Mouse (Mus musculus) neural tube, embryonic 15.5 days (tissue): ENCODE measurements at regions not wholly inside any gene's neighbourhood (a gene's known extent, or its start where the extent isn't known, plus 50 kb on each side); places are given as distances from the start of the nearest gene placed in this dataset.
"Not testable (repeated sequence)": the region's sequence is repeated elsewhere in the genome, so short reads cannot be mapped to it uniquely, and the experiment has no call there.

Source experiments
- ATAC-seq: fragments of 200-750 bp; cut with Nextera tagmentation; 2 replicates; pipeline ENCODE4 v1.8.0; 2017; ENCODE audit warnings: mild to moderate bottlenecking, moderate TSS enrichment, moderate library complexity; ENCODE audit not compliant: low FRiP score
- H3K27ac ChIP-seq: fragments of 300-500 bp; sonication (generic); replicated peaks from 2 replicates; pipeline ENCODE4 v1.5.1; 2015; ENCODE audit warnings: mild to moderate bottlenecking, inconsistent platforms
- H3K27me3 ChIP-seq: fragments of 300-500 bp; sonication (generic); replicated peaks from 2 replicates; pipeline ENCODE4 v1.6.1; 2015; ENCODE audit warnings: inconsistent platforms
- H3K36me3 ChIP-seq: fragments of 300-500 bp; sonication (generic); 2 replicates; pipeline ENCODE4 v1.6.1; 2015; ENCODE audit warnings: inconsistent platforms
- H3K4me1 ChIP-seq: fragments of 300-500 bp; sonication (generic); 2 replicates; pipeline ENCODE4 v1.6.1; 2015; ENCODE audit warnings: inconsistent platforms
- H3K4me2 ChIP-seq: fragments of 300-500 bp; sonication (generic); 2 replicates; pipeline ENCODE4 v1.6.1; 2015; ENCODE audit warnings: inconsistent platforms, mild to moderate bottlenecking, moderate library complexity
- H3K4me3 ChIP-seq: fragments of 300-500 bp; sonication (generic); replicated peaks from 2 replicates; pipeline ENCODE4 v1.5.1; 2015; ENCODE audit warnings: mild to moderate bottlenecking, inconsistent platforms
- H3K9ac ChIP-seq: fragments of 300-500 bp; sonication (generic); replicated peaks from 2 replicates; pipeline ENCODE4 v1.6.1; 2015; ENCODE audit warnings: mild to moderate bottlenecking, inconsistent platforms
- H3K9me3 ChIP-seq: fragments of 300-500 bp; sonication (generic); replicated peaks from 2 replicates; pipeline ENCODE4 v1.6.1; 2016; ENCODE audit warnings: inconsistent platforms
- WGBS: fragments of 180-500 bp; shearing (Covaris S2); methylation state at CpG from one replicate; pipeline ENCODE4 v1.1.7; 2015; ENCODE audit warnings: mixed read lengths; 5-methylcytosine and 5-hydroxymethylcytosine counted together

DNA sequence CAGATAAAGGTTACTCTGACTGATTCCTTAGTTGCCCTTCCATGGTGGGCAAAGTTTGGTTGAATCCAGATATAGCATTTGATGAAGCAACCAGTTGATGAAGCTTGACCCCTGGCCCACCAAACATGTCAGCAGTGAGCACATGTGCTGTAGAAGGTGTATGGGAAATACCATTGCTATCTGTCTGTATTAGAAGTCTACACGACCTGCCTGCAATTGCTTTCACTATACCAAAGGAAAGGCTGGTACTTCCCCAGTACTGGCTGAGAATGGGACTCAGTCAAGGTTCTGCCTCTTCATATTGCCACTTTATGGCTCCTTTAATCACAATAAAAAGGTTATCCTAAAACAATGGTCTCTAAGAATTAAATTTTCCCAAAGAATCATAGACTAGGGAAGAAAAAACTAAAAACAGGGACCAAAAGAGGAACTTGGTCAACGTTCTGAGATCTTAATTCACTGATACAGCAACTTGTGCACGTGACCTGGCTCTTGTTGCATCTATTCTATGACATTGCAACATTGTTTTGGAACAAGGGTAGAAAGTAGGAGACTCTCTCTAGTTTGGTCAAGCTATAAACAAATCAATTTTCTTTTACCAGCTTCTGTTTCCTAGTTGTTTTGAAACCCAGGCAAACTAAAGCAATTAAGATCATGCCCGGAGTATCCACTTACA is 284.0 kb downstream of the Rapgef2 start:
- Histone ChIP-seq H3K4me3 (no peak overlapping the region), H3K4me1 (no peaks in the 10 kb centered on the region), H3K4me2 (no peak overlapping the region), H3K36me3 (no peaks in the 10 kb centered on the region), H3K27ac (no peak overlapping the region), H3K27me3 (no peaks in the 10 kb centered on the region), H3K9ac (no peak overlapping the region), H3K9me3 (no peaks in the 10 kb centered on the region)
- WGBS: 86% methylated on average over 4 of the region's 4 CpGs
- ATAC-seq: no peak

DNA sequence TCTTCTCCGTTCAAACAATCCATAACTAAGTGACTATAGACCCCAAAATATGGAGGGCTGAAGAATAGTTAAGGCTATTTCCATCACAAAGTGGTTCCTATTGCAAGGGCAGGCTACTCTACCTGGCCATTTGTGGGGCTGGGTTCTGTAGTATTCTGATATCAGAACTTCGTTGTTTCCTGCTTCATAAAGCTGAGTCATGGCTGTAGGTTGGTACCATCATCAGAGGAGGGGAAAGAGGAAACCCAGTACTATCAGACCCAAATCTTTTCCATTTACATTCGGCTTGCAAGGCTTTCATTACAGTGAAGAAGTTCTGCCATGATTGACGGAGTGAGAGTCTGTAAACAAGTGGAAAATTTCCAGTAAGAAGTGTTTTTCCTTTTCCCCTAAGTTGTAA is 284.6 kb downstream of the Rapgef2 start:
- Histone ChIP-seq H3K27ac (no peak overlapping the region), H3K36me3 (no peaks in the 10 kb centered on the region), H3K9ac (no peak overlapping the region), H3K27me3 (no peaks in the 10 kb centered on the region), H3K4me1 (no peaks in the 10 kb centered on the region), H3K4me3 (no peak overlapping the region), H3K4me2 (no peak overlapping the region), H3K9me3 (no peaks in the 10 kb centered on the region)
- no peak for ATAC-seq
- WGBS: 93% methylated on average over 4 of the region's 4 CpGs

- Histone ChIP-seq H3K9me3 (no peaks in the 10 kb centered on the region), H3K27me3 (no peaks in the 10 kb centered on the region), H3K36me3 (no peaks in the 10 kb centered on the region), H3K4me1 (no peaks in the 10 kb centered on the region), H3K9ac (no peak overlapping the region), H3K4me2 (no peak overlapping the region), H3K27ac (no peak overlapping the region), H3K4me3 (no peak overlapping the region)
- WGBS: 80% methylated on average over 2 of the region's 2 CpGs
- ATAC-seq: no peak
These were observed 286.0 kb downstream of the Rapgef2 start for GRCm38 (mm10) chr3:79000293-79000692.

DNA sequence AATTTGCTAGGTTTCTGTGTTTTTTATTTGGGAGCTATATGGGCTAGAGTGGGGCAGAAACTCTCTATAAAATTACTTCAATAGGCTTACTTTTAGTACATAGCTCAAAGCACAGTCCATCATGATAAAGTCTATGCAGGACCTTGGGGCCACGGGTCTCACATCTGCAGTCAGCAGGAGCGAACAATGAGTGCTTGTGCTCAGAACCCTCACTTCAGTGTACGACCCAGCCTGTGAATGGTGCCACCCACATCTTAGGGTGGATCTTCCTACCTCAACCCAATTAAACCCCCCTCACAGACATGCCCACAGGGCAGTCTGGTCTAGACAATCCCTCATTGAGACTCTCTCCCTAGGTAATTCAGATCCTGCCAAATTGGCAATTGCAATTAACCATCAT is 286.5 kb downstream of the Rapgef2 start:
- no peaks in the 10 kb centered on the region for H3K4me1 ChIP-seq
- H3K4me2 ChIP-seq: no peak overlapping the region
- H3K9me3 ChIP-seq: no peaks in the 10 kb centered on the region
- no peak overlapping the region for H3K9ac ChIP-seq
- no peaks in the 10 kb centered on the region for H3K36me3 ChIP-seq
- 80% methylated on average over 3 of the region's 3 CpGs for WGBS
- no peak overlapping the region for H3K4me3 ChIP-seq
- no peaks in the 10 kb centered on the region for H3K27me3 ChIP-seq
- H3K27ac ChIP-seq: no peak overlapping the region
- ATAC-seq: no peak

GRCm38 (mm10) chr3:78988120-78988519 is 298.2 kb downstream of the Rapgef2 start:
- Histone ChIP-seq H3K4me2 (no peak overlapping the region), H3K4me3 (no peak overlapping the region), H3K4me1 (no peaks in the 10 kb centered on the region), H3K9me3 (no peaks in the 10 kb centered on the region), H3K27ac (no peak overlapping the region), H3K27me3 (no peaks in the 10 kb centered on the region), H3K9ac (no peak overlapping the region), H3K36me3 (no peaks in the 10 kb centered on the region)
- ATAC-seq: peak; percentile 72; the same call in 1 of the 2 replicates
- 66% methylated on average over 2 of the region's 2 CpGs for WGBS

GRCm38 (mm10) chr3:78986726-78987125 is 299.6 kb downstream of the Rapgef2 start:
- WGBS: 82% methylated on average over 7 of the region's 7 CpGs
- no peaks in the 10 kb centered on the region for H3K9me3 ChIP-seq

DNA sequence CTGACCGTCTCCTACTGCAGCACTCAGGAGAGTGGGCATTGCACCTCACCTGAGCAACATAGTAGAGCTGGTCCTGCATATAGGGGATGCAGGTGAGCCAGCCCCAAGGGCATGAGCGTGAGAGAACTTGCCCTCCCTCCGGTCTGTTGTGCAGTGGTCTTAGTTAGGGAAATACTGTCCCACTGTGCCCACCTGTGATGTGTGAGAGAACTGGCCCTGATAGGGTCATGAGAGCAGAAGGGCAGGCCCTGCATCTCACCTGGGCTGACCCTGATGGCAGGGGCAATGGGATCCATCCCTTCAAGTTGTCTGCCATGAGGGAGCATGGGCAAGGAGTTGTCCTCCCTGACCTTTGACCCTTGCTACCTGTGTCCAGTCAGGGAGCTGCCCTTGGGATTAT is 305.3 kb downstream of the Rapgef2 start:
- WGBS: 89% methylated on average over 3 of the region's 3 CpGs
- Histone ChIP-seq H3K4me2 (no peak overlapping the region), H3K27me3 (no peaks in the 10 kb centered on the region), H3K4me3 (no peak overlapping the region), H3K9me3 (no peaks in the 10 kb centered on the region), H3K27ac (no peak overlapping the region), H3K4me1 (no peaks in the 10 kb centered on the region), H3K9ac (no peak overlapping the region), H3K36me3 (no peaks in the 10 kb centered on the region)
- ATAC-seq: no peak

More at GRCm38 (mm10) chr3:78986726-78987125, 299.6 kb downstream of the Rapgef2 start:
- H3K4me3 ChIP-seq: no peak overlapping the region
- H3K9ac ChIP-seq: no peak overlapping the region
- no peaks in the 10 kb centered on the region for H3K27me3 ChIP-seq
- no peaks in the 10 kb centered on the region for H3K4me1 ChIP-seq
- no peak overlapping the region for H3K4me2 ChIP-seq
- ATAC-seq: no peak
- no peak overlapping the region for H3K27ac ChIP-seq
- H3K36me3 ChIP-seq: no peaks in the 10 kb centered on the region

DNA sequence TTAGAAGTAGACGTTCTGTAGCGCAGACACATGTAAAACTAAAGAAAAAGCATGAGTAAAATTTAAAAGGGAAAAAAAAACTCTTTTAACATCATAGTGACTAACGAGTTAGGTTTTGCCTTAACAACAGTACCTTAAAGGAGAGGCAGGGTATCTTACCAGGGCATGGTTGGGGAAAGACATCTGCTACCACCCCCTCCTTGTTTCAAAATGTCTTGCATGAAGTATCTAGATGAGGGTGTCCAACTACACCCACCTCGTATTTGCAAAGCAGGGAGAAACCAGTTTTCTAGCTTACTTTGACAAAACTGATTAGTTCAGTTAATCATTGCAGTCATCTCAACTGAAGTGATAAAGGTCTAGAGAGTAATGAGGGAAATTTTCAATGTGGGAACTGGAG is 307.5 kb downstream of the Rapgef2 start:
- Histone ChIP-seq H3K4me1 (no peaks in the 10 kb centered on the region), H3K4me2 (no peak overlapping the region), H3K27me3 (no peaks in the 10 kb centered on the region), H3K27ac (no peak overlapping the region), H3K9ac (no peak overlapping the region), H3K36me3 (no peaks in the 10 kb centered on the region), H3K9me3 (no peaks in the 10 kb centered on the region), H3K4me3 (no peak overlapping the region)
- 92% methylated on average over 4 of the region's 4 CpGs for WGBS
- no peak for ATAC-seq

- 4% methylated on average over 33 of the region's 57 CpGs for WGBS
- peak overlapping the region; percentile 71 for H3K4me2 ChIP-seq
- peak overlapping the region; percentile 50 for H3K4me3 ChIP-seq
- H3K9me3 ChIP-seq, H3K36me3 ChIP-seq, H3K4me1 ChIP-seq, H3K27ac ChIP-seq, H3K27me3 ChIP-seq: not testable (repeated sequence)
- peak overlapping the region; percentile 52 for H3K9ac ChIP-seq
- ATAC-seq: peak; percentile 93
These were observed 319.4 kb downstream of the Rapgef2 start for GRCm38 (mm10) chr3:78966683-78967549.

DNA sequence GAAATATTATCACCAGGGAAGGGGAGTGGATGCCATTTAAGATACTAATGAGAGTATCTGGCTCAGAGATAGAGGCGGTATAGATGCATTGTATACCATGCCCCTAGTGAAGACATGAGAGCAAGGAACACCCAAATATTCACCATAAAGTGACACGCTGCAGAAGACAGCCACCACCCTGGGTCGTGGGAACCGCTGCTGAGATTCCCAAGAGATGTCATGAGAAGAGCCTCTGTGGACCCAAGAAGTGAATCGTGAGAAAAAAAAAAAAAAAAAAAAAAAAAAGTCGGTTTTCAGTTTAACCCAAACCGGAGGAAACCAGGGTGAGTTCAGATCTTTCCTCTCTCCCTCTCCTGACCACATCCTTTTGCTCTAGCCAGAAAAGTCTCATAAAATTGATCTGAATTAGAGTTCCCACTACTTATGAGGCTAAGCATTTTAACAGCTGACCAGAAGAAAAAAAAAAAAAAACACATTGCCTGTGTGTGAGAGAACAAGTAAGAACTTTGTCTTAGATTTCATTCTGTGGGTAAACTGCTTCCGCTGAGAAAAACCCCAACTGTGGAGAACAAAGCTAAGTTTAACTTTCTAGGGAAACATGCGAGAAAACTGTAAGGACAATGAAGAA is 322.0 kb downstream of the Rapgef2 start:
- ATAC-seq: no peak
- no peak overlapping the region for H3K4me2 ChIP-seq
- no peak overlapping the region for H3K27ac ChIP-seq
- H3K9ac ChIP-seq: no peak overlapping the region
- H3K27me3 ChIP-seq: no peaks in the 10 kb centered on the region; the same call in 1 of the 2 replicates
- H3K4me1 ChIP-seq: peaks cover 6% of the 10 kb centered on the region; the same call in 1 of the 2 replicates
- H3K36me3 ChIP-seq: no peaks in the 10 kb centered on the region
- no peak overlapping the region for H3K4me3 ChIP-seq
- no peaks in the 10 kb centered on the region for H3K9me3 ChIP-seq
- 80% methylated on average over 9 of the region's 9 CpGs for WGBS

DNA sequence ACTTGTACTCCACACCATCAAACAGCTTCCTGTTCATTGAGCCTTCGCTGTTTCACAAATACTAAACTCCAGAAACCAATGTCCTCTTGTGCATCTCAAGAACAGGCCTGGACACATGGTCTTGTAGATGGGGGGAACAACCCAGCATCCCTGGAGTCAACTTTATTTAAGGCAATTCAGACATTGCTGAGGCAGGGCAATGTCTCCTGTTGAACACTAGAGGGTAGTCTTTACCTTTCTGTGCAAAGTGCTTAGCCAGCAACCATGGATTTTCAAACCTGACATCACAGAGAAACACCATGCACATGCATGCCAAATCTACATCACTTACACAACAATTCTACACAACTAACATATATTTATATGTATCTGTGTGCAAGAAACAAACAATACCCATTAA is 327.5 kb downstream of the Rapgef2 start:
- H3K4me2 ChIP-seq: no peak overlapping the region
- WGBS: 40% methylated on average over 1 of the region's 1 CpGs
- H3K27ac ChIP-seq: no peak overlapping the region
- no peak overlapping the region for H3K9ac ChIP-seq
- no peaks in the 10 kb centered on the region for H3K36me3 ChIP-seq
- no peaks in the 10 kb centered on the region; the same call in 1 of the 2 replicates for H3K27me3 ChIP-seq
- no peaks in the 10 kb centered on the region for H3K9me3 ChIP-seq
- ATAC-seq: peak; percentile 85
- H3K4me1 ChIP-seq: no peaks in the 10 kb centered on the region
- H3K4me3 ChIP-seq: no peak overlapping the region

DNA sequence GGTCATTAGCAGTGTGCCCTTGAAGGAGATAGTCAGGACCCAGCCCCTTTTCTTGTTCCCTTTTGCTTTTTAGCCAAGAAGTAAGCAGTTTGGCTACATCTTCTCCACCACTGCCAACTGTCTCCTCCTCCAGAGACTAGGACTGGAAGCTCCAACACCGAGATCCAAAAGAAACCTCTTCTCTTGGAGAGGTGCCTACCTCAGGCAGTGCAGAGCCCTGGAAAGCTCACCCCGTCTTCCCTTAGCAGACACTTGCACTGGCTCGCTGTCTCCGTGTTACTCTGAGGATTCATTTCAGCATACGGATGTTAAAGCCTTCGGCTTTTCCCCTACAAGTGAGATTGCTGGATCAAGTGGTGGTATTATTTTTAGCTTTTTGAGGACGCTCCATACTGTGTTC is 331.0 kb downstream of the Rapgef2 start:
- H3K36me3 ChIP-seq: no peaks in the 10 kb centered on the region
- no peak overlapping the region for H3K27ac ChIP-seq
- no peak overlapping the region for H3K4me3 ChIP-seq
- H3K27me3 ChIP-seq: no peaks in the 10 kb centered on the region
- no peak overlapping the region for H3K9ac ChIP-seq
- H3K9me3 ChIP-seq: no peaks in the 10 kb centered on the region
- 92% methylated on average over 7 of the region's 7 CpGs for WGBS
- ATAC-seq: no peak
- H3K4me2 ChIP-seq: no peak overlapping the region
- H3K4me1 ChIP-seq: no peaks in the 10 kb centered on the region
